Mouse (Mus musculus) heart, adult 9 months (tissue): ENCODE measurements around the gene Ifit3.
A peak's percentile ranks its signal among the peaks of the same experiment; 100 is the strongest.
"Not testable (repeated sequence)": the region's sequence is repeated elsewhere in the genome, so short reads cannot be mapped to it uniquely, and the experiment has no call there.

ENCODE experiments used
- DNase-seq, 2 experiments: peaks; one replicate each; pipeline ENCODE4 v3.0.0; 2022; ENCODE audit warnings: low spot score in 2 of 2

Ifit3 gene

GRCm38 (mm10) chr19:34587898-34588692 lies 4.8 kb downstream of the Ifit3 start:
- not testable (repeated sequence) for DNase-seq

GRCm38 (mm10) chr19:34588959-34589358 lies 5.6 kb downstream of the Ifit3 start:
- no peak for DNase-seq

- DNase-seq, result no peak
Observed at GRCm38 (mm10) chr19:34593456-34593855, 10.1 kb downstream of the Ifit3 start.

GRCm38 (mm10) chr19:34594523-34594922 lies 11.2 kb downstream of the Ifit3 start:
- DNase-seq, result not testable (repeated sequence)

- no peak for DNase-seq
Observed at GRCm38 (mm10) chr19:34596811-34597210, 13.5 kb downstream of the Ifit3 start.

- peak; percentile 51 to 81 for DNase-seq
Observed at GRCm38 (mm10) chr19:34598341-34598740, 15.0 kb downstream of the Ifit3 start.

- not testable (repeated sequence) for DNase-seq
Observed at GRCm38 (mm10) chr19:34599250-34599649, 15.9 kb downstream of the Ifit3 start.

GRCm38 (mm10) chr19:34601888-34602287 lies 18.6 kb downstream of the Ifit3 start, which contains the start of gene Ifit1bl1:
Gene Ifit1bl1, minus strand, starts transcription at chr19:34601956.
- DNase-seq, result not testable (repeated sequence)

- DNase-seq, result no peak
Observed at GRCm38 (mm10) chr19:34605472-34605871, 22.1 kb downstream of the Ifit3 start.

GRCm38 (mm10) chr19:34607237-34608051 lies 24.1 kb downstream of the Ifit3 start, which contains the start of gene Ifit3b:
Gene Ifit3b, plus strand, starts transcription at chr19:34607970.
- DNase-seq, result peak; percentile 77 to 83

- not testable (repeated sequence) for DNase-seq
Observed at GRCm38 (mm10) chr19:34610118-34610517, 26.8 kb downstream of the Ifit3 start.

- DNase-seq, result not testable (repeated sequence)
Observed at GRCm38 (mm10) chr19:34612243-34613001, 29.1 kb downstream of the Ifit3 start.

GRCm38 (mm10) chr19:34620871-34621270 lies 37.5 kb downstream of the Ifit3 start:
- DNase-seq, result no peak

GRCm38 (mm10) chr19:34623781-34624180 lies 40.5 kb downstream of the Ifit3 start:
- no peak for DNase-seq

GRCm38 (mm10) chr19:34624663-34625062 lies 41.3 kb downstream of the Ifit3 start:
- no peak for DNase-seq

- no peak for DNase-seq
Observed at GRCm38 (mm10) chr19:34627496-34627895, 44.2 kb downstream of the Ifit3 start.

GRCm38 (mm10) chr19:34631487-34631886 lies 48.2 kb downstream of the Ifit3 start:
- DNase-seq, result no peak

GRCm38 (mm10) chr19:34633484-34633883 lies 50.2 kb downstream of the Ifit3 start:
- no peak for DNase-seq

GRCm38 (mm10) chr19:34636933-34637557 lies 53.7 kb downstream of the Ifit3 start:
- DNase-seq, result peak; percentile 59 to 62
